Mouse (Mus musculus) lung, adult 2 months (tissue): ENCODE results near the gene Fkbp5. TPM values are rescaled to one million over a fixed set of nuclear protein-coding genes. Genes with fewer than 3 reads are reported as not detected.

Experiments used
- DNase-seq: peaks from one replicate; pipeline ENCODE4 v3.0.0; 2022
- H3K4me1 ChIP-seq: fragments of 200-500 bp; 2 replicates; pipeline ENCODE4 v1.6.1; 2011; ENCODE audit warnings: low read length; ENCODE audit not compliant: control insufficient read depth, insufficient read depth
- H3K4me3 ChIP-seq: fragments of 200-500 bp; replicated peaks from 2 replicates; pipeline ENCODE3; 2011; ENCODE audit warnings: low read depth, mild to moderate bottlenecking, control low read depth, low read length; ENCODE audit errors: extremely low read depth
- CTCF ChIP-seq: fragments of 200-500 bp; IDR thresholded peaks from 2 replicates; pipeline ENCODE4 v1.5.1; 2011; ENCODE audit warnings: mild to moderate bottlenecking, low read length, control low read depth; ENCODE audit not compliant: insufficient read depth
- POLR2A ChIP-seq: fragments of 200-500 bp; IDR thresholded peaks from 2 replicates; pipeline ENCODE4 v1.6.1; 2011; ENCODE audit warnings: low read depth, mild to moderate bottlenecking, control low read depth, low read length, borderline replicate concordance; ENCODE audit errors: extremely low read depth
- WGBS: fragments of 180-500 bp; shearing (Covaris S2); methylation state at CpG from one replicate; pipeline ENCODE4 v1.1.7; 2018; 5-methylcytosine and 5-hydroxymethylcytosine counted together
- polyA plus RNA-seq: library from polyadenylated mRNA; depleted of rRNA; stranded (reverse); fragments of >200 nt; gene quantifications from 2 replicates; pipeline ENCODE4 v1.2.3, GENCODE M21; 2012

Gene Fkbp5
- polyA plus RNA-seq, 1 experiment, result 8.8 TPM

GRCm38 (mm10) chr17:28510445-28511342 is 6.6 kb downstream of the Fkbp5 start:
- 15% methylated on average over 28 of the region's 28 CpGs for WGBS
- Histone ChIP-seq H3K4me3 (no peak overlapping the region), H3K4me1 (peaks cover 17% of the 10 kb centered on the region)
- no peak for DNase-seq
- TF ChIP-seq CTCF (no peak), POLR2A (no peak)

- no peak for DNase-seq
- 49% methylated on average over 5 of the region's 5 CpGs for WGBS
- no peak for TF ChIP-seq POLR2A
- TF ChIP-seq CTCF, result no peak
- H3K4me1 ChIP-seq, result peaks cover 7% of the 10 kb centered on the region
- no peak overlapping the region for H3K4me3 ChIP-seq
Measured at GRCm38 (mm10) chr17:28507496-28507895, 9.8 kb downstream of the Fkbp5 start.

GRCm38 (mm10) chr17:28506895-28507294 is 10.4 kb downstream of the Fkbp5 start:
- DNase-seq, result no peak
- TF ChIP-seq POLR2A, result no peak
- no peak for TF ChIP-seq CTCF
- Histone ChIP-seq H3K4me3 (no peak overlapping the region), H3K4me1 (peaks cover 4% of the 10 kb centered on the region; the same call in 1 of the 2 replicates)
- 50% methylated on average over 5 of the region's 5 CpGs for WGBS

- DNase-seq, result no peak
- no peak overlapping the region for H3K4me3 ChIP-seq
- WGBS, result 90% methylated on average over 4 of the region's 4 CpGs
- TF ChIP-seq CTCF (no peak), POLR2A (no peak)
- no peaks in the 10 kb centered on the region for H3K4me1 ChIP-seq
Measured at GRCm38 (mm10) chr17:28505591-28505990, 11.7 kb downstream of the Fkbp5 start.

GRCm38 (mm10) chr17:28504182-28504581 is 13.1 kb downstream of the Fkbp5 start:
- TF ChIP-seq POLR2A (no peak), CTCF (no peak)
- WGBS, result 69% methylated on average over 6 of the region's 6 CpGs
- Histone ChIP-seq H3K4me1 (no peaks in the 10 kb centered on the region), H3K4me3 (no peak overlapping the region)
- DNase-seq, result no peak

- no peak for DNase-seq
- 45% methylated on average over 7 of the region's 7 CpGs for WGBS
- TF ChIP-seq CTCF (no peak), POLR2A (no peak)
- Histone ChIP-seq H3K4me1 (no peaks in the 10 kb centered on the region), H3K4me3 (no peak overlapping the region)
Measured at GRCm38 (mm10) chr17:28502196-28502821, 15.0 kb downstream of the Fkbp5 start.

- 88% methylated on average over 3 of the region's 3 CpGs for WGBS
- no peak for DNase-seq
- Histone ChIP-seq H3K4me1 (no peaks in the 10 kb centered on the region), H3K4me3 (no peak overlapping the region)
- TF ChIP-seq POLR2A (no peak), CTCF (no peak)
Measured at GRCm38 (mm10) chr17:28500465-28500864, 16.9 kb downstream of the Fkbp5 start.

GRCm38 (mm10) chr17:28499190-28499589 is 18.1 kb downstream of the Fkbp5 start:
- no peaks in the 10 kb centered on the region for H3K4me1 ChIP-seq
- no peak overlapping the region for H3K4me3 ChIP-seq
- TF ChIP-seq POLR2A (no peak), CTCF (no peak)
- DNase-seq, result no peak
- WGBS, result 71% methylated on average over 2 of the region's 2 CpGs

GRCm38 (mm10) chr17:28495832-28496231 is 21.5 kb downstream of the Fkbp5 start:
- 66% methylated on average over 8 of the region's 8 CpGs for WGBS
- Histone ChIP-seq H3K4me3 (no peak overlapping the region), H3K4me1 (no peaks in the 10 kb centered on the region)
- DNase-seq, result no peak
- no peak for TF ChIP-seq POLR2A
- TF ChIP-seq CTCF, result no peak
